Mouse (Mus musculus): ENCODE measurements around the gene Epdr1. TPM values are rescaled to one million over a fixed set of nuclear protein-coding genes. Genes with fewer than 3 reads are reported as not detected.

Gene Epdr1
- polyA plus RNA-seq (2012; rRNA removed; ENCODE audit: low replicate concordance), result 14.1 and 50.9 TPM in 2 replicates

DNA sequence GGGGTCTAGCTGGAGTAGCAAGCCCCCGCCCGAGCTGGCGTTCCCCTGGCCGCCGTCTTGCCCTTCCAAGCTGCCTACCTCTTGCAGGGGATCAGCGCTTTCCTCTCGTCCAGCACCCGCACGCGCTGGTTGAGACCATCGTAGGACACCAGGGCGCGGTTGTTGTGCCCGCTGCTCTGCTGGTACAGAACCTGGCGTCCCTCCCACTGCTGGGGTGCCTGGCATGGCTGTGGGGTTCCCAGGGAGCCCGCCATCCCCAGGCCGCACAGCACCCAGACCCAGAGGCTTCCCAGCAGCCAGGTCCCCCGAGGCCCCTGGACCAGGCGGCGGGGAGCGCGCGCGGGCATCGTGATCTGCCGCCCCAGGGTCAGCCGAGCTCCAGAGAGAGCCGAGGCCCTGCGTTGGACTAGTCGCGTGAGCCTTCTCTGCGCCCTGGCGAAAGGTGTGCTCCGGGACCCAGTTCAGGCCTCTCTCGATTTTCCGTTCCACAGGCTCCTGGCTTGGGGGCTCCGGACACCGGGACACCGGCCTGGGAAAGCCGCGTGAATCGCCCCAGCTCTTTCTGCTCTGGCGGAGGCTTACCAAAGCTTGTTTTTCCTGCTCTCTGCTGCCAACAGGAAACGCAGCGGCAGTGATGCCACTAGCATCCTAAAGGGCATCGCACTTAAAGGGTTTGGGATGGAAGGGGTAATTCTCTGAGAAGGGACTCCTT lies at the start of gene Epdr1:
Gene Epdr1, minus strand, starts transcription at position 712 of the 712 bp plus-strand sequence.

DNA sequence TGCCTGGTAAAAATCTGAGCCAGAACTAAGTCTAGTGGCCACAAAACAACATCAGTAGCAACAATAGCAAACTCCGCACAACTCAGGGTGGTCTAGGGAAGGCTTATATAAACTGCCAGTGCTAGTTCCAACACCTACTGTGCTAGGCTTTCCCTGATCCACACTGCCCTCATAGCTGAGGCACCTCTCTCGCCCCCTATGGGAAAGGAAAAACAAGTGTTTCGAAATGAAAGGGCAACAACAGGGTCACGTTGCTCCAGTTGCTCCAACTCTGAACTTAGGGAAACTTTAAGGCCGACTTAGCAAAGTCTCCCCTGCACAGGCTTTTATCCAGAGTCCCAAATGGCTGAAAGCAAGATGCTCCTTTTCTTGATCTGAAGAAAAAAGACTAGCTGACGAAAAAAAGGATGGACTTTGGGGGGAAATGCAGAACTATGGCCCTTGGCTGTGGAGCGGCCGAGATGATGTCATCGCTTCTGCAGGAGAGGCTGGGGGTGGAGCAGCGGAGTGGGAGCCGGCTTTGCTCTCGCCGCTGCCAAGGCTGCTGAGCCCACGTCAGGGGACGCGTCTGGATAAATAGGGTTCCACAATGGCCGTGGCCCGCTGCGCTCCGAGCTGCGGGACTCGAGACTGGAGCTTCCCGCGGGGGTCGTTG lies 3.0 kb upstream of the Epdr1 start, which contains the start of gene Sfrp4:
Gene Sfrp4, plus strand, starts transcription at position 532 of the 655 bp plus-strand sequence.

Other genes with a start within 250 kb of the Epdr1 start
- 19.1 and 36.6 TPM in 2 replicates for gene Stard3nl, start 224.1 kb downstream of the Epdr1 start, polyA plus RNA-seq (2012; rRNA removed; ENCODE audit: low replicate concordance)
- gene Sfrp4, start 3.2 kb upstream of the Epdr1 start, polyA plus RNA-seq (2012; rRNA removed; ENCODE audit: low replicate concordance), result 26.5 and 75.4 TPM in 2 replicates
- gene Nme8, start 77.9 kb upstream of the Epdr1 start, polyA plus RNA-seq (2012; rRNA removed; ENCODE audit: low replicate concordance), result not detected in 2 replicates
- gene Gpr141, start 204.3 kb upstream of the Epdr1 start, polyA plus RNA-seq (2012; rRNA removed; ENCODE audit: low replicate concordance), result 0.09 and 0.41 TPM in 2 replicates